Mouse (Mus musculus) forebrain, embryonic 14.5 days (tissue): Measurements from ENCODE around the gene 2210017I01Rik. TPM values are rescaled to one million over a fixed set of nuclear protein-coding genes. Genes with fewer than 3 reads are reported as not detected.

Experiments used
- ATAC-seq: fragments of 200-750 bp; cut with Nextera tagmentation; 2 replicates; pipeline ENCODE4 v1.8.0; 2017; ENCODE audit warnings: mild to moderate bottlenecking, moderate library complexity
- DNase-seq: peaks from one replicate; pipeline ENCODE4 v3.0.0-alpha.2; 2015; ENCODE audit warnings: low spot score
- H3K27ac ChIP-seq: fragments of 300-500 bp; sonication (generic); 2 replicates; pipeline ENCODE4 v1.5.1; 2014; ENCODE audit warnings: low read depth, mild to moderate bottlenecking, control low read depth, low read length, moderate library complexity
- H3K27me3 ChIP-seq: fragments of 300-500 bp; sonication (generic); replicated peaks from 2 replicates; pipeline ENCODE4 v1.6.1; 2014; ENCODE audit warnings: low read length, control low read depth, mixed read lengths; ENCODE audit not compliant: control insufficient read depth, insufficient read depth
- H3K36me3 ChIP-seq: fragments of 300-500 bp; sonication (generic); 2 replicates; pipeline ENCODE4 v1.6.1; 2014; ENCODE audit warnings: low read length, control low read depth; ENCODE audit not compliant: control insufficient read depth, insufficient read depth
- H3K4me1 ChIP-seq: fragments of 300-500 bp; sonication (generic); 2 replicates; pipeline ENCODE4 v1.6.1; 2014; ENCODE audit warnings: antibody characterized with exemption, low read length, control low read depth; ENCODE audit not compliant: control insufficient read depth, insufficient read depth
- H3K4me2 ChIP-seq: fragments of 300-500 bp; sonication (generic); 2 replicates; pipeline ENCODE4 v1.6.1; 2014; ENCODE audit warnings: mild to moderate bottlenecking, control low read depth, low read length
- H3K4me3 ChIP-seq: fragments of 300-500 bp; sonication (generic); 2 replicates; pipeline ENCODE4 v1.5.1; 2014; ENCODE audit warnings: low read depth, low read length, control low read depth
- H3K9ac ChIP-seq: fragments of 300-500 bp; sonication (generic); 2 replicates; pipeline ENCODE4 v1.6.1; 2014; ENCODE audit warnings: mild to moderate bottlenecking, low read length, control low read depth, moderate library complexity
- H3K9me3 ChIP-seq: fragments of 300-500 bp; sonication (generic); replicated peaks from 2 replicates; pipeline ENCODE4 v1.6.1; 2016; ENCODE audit warnings: low read length, control low read depth, mixed read lengths; ENCODE audit not compliant: control insufficient read depth
- WGBS: fragments of 180-500 bp; shearing (Covaris S2); extraction: QIAGEN DNeasy Blood & Tissue Kit; methylation state at CpG from one replicate; pipeline ENCODE4 v1.1.7; 2014; 5-methylcytosine and 5-hydroxymethylcytosine counted together
- polyA plus RNA-seq: library from polyadenylated mRNA; unstranded; fragments of >200 nt; fragmentation: Nextera tagmentation; extraction: Ambion mirVana; gene quantifications from 2 replicates; pipeline ENCODE4 v1.2.1, GENCODE M21; 2014

The 2210017I01Rik gene
- polyA plus RNA-seq, 1 experiment from 2014 or later, result not detected

DNA sequence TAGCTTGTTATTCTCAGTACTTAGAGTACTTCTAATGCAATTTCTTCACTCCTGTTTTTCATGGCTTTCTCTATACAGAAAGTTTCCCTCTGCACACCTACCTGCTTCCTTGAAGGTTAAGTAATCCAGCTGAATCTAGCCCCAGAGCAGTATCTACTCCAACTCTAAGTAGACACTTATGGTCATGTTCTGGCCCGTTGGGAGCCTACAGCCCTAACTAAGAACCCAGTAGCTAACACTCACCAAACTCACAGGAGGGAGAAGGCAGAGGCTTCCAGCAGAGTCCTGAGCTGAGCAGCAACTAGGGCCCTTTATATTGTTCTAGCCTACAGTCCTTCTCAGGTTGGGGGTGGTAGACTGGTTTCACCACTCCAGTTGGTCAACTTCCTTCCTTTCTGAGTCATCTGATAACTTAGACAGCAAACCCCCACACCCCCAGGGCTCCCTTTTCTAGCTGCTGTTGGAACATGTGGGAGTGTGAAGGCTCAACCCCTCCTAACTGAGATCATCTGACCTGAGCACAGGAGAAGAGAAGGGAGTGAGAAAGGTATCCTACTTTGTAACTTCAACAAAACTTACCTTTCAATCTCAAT lies 33.7 kb downstream of the 2210017I01Rik start, which contains the start of gene Ivl:
Ivl (minus strand) TSS at position 287 of the 593 bp plus-strand sequence.
- ATAC-seq, result no peak
- WGBS, result 80% methylated on average over 1 of the region's 1 CpGs

DNA sequence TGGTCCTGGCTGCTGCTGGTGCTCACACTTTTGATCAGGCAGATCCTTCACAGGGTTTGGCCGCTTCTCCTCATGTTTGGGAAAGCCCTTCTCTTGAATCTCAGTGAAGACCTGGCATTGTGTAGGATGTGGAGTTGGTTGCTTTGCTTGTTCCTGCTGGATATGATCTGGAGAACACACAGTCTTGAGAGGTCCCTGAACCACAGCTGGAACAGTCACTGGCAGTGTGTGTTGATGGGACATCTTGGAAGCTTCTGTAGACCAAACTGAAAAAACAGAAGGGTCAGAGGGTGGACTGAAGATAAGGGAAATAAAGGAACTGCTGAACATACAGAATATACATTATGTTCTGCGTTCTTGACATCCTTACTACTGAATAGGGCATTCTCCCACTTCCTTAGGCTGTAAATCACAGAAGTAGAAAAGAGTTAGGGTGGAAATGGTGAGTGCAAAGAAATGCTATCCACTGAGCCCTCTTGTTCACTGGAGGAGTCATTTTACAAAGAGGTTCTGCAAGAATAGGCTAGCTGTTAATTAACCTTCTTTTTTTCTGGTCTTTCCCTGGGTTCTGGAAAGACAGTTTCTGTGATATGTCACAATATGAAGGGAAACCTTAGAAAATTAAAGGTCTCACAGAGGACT lies 34.7 kb downstream of the 2210017I01Rik start:
- no peak overlapping the region for H3K9ac ChIP-seq
- DNase-seq, result no peak
- no peaks in the 10 kb centered on the region for H3K27me3 ChIP-seq
- H3K27ac ChIP-seq, result no peak overlapping the region
- H3K36me3 ChIP-seq, result no peaks in the 10 kb centered on the region
- ATAC-seq, result no peak
- WGBS, result 64% methylated on average over 2 of the region's 2 CpGs
- no peak overlapping the region for H3K4me3 ChIP-seq
- H3K9me3 ChIP-seq, result no peaks in the 10 kb centered on the region
- no peak overlapping the region for H3K4me2 ChIP-seq
- no peaks in the 10 kb centered on the region for H3K4me1 ChIP-seq

More for the DNA sequence above, 33.7 kb downstream of the 2210017I01Rik start, which contains the start of gene Ivl:
- Histone ChIP-seq H3K9ac (no peak within 1 kb of the TSS), H3K4me2 (no peak within 1 kb of the TSS), H3K4me3 (no peak within 1 kb of the TSS), H3K27ac (no peak within 1 kb of the TSS), H3K36me3 (no peaks in the 10 kb centered on the region), H3K4me1 (no peaks in the 10 kb centered on the region), H3K9me3 (no peaks in the 10 kb centered on the region), H3K27me3 (no peaks in the 10 kb centered on the region)
- no peak for DNase-seq

DNA sequence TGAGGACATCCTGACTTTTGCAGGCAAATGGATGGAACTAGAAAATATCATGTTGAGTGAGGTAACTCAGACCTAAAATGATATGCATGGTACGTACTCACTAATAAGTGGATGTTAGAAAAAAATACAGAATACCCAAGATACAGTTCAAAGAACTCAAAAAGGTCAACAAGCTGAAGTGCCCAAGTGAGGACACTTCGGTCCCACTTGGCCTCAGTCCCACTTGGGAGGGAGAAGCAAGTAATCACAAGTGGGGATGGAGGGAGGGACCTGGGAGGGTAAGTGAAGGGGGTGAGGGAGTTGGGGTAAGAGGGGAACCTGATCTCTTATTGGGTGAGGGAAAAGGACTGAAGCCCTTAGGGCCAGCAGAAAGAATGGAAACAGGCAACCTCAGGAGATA lies 38.5 kb downstream of the 2210017I01Rik start:
- Histone ChIP-seq H3K27me3 (no peaks in the 10 kb centered on the region), H3K36me3 (no peaks in the 10 kb centered on the region), H3K9me3 (no peaks in the 10 kb centered on the region), H3K4me2 (no peak overlapping the region), H3K9ac (no peak overlapping the region), H3K4me3 (no peak overlapping the region), H3K27ac (no peak overlapping the region), H3K4me1 (no peaks in the 10 kb centered on the region)
- WGBS, result 96% methylated on average over 2 of the region's 2 CpGs
- ATAC-seq, result no peak
- no peak for DNase-seq

DNA sequence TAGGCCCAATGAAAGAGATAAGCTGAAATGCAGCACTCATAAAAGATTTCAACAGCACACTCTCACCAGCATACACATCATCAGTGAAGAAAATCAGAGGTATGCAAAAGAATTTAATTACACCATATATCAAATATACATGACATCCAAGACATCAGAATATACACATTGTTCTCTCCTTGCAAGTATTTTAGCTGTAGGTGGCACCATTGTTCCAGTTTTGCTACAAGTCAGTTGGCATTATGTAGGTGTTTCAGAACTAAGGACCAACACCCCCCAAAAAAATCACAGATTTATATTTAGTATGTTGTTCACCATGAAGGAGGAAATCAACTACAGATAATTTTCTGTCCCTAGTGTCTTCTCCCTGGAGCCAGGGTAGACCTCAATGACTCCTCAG lies 41.9 kb downstream of the 2210017I01Rik start:
- no peaks in the 10 kb centered on the region for H3K4me1 ChIP-seq
- ATAC-seq, result no peak
- DNase-seq, result no peak

More for the DNA sequence above, 41.9 kb downstream of the 2210017I01Rik start:
- H3K27me3 ChIP-seq, result no peaks in the 10 kb centered on the region
- H3K36me3 ChIP-seq, result no peaks in the 10 kb centered on the region
- no peak overlapping the region for H3K4me3 ChIP-seq
- no peak overlapping the region for H3K27ac ChIP-seq
- H3K9me3 ChIP-seq, result no peaks in the 10 kb centered on the region
- no peak overlapping the region for H3K9ac ChIP-seq
- H3K4me2 ChIP-seq, result no peak overlapping the region

Other genes starting within 250 kb of the 2210017I01Rik start
- gene Sprr2f, start 242.3 kb downstream of the 2210017I01Rik start, polyA plus RNA-seq, result not detected in 2 replicates
- gene Sprr2h, start 221.8 kb downstream of the 2210017I01Rik start, polyA plus RNA-seq, result not detected in 2 replicates
- not detected in 2 replicates for gene Sprr2i, start 199.5 kb downstream of the 2210017I01Rik start, polyA plus RNA-seq
- not detected in 2 replicates for gene Sprr2j-ps, start 189.4 kb downstream of the 2210017I01Rik start, polyA plus RNA-seq
- gene Gm9774, start 178.1 kb downstream of the 2210017I01Rik start, polyA plus RNA-seq, result 4.3 and 6.3 TPM in 2 replicates
- not detected in 2 replicates for gene Sprr2k, start 174.9 kb downstream of the 2210017I01Rik start, polyA plus RNA-seq
- gene Sprr1b, start 168.7 kb downstream of the 2210017I01Rik start, polyA plus RNA-seq, result not detected in 2 replicates
- not detected in 2 replicates for gene Sprr3, start 148.8 kb downstream of the 2210017I01Rik start, polyA plus RNA-seq
- gene Sprr1a, start 121.6 kb downstream of the 2210017I01Rik start, polyA plus RNA-seq, result not detected in 2 replicates
- not detected in 2 replicates for gene Sprr4, start 107.0 kb downstream of the 2210017I01Rik start, polyA plus RNA-seq
- gene 2310046K23Rik, start 73.0 kb downstream of the 2210017I01Rik start, polyA plus RNA-seq, result not detected in 2 replicates
- gene Ivl, start 33.8 kb downstream of the 2210017I01Rik start, polyA plus RNA-seq, result not detected in 2 replicates
- not detected in 2 replicates for gene Smcp, start 18.5 kb downstream of the 2210017I01Rik start, polyA plus RNA-seq
- not detected in 2 replicates for gene Lce6a, start 14.2 kb upstream of the 2210017I01Rik start, polyA plus RNA-seq
- gene Lce1a1, start 40.8 kb upstream of the 2210017I01Rik start, polyA plus RNA-seq, result not detected in 2 replicates
- gene Lce1b, start 49.4 kb upstream of the 2210017I01Rik start, polyA plus RNA-seq, result not detected in 2 replicates
- not detected in 2 replicates for gene Lce1a2, start 62.8 kb upstream of the 2210017I01Rik start, polyA plus RNA-seq
- gene Lce1c, start 71.8 kb upstream of the 2210017I01Rik start, polyA plus RNA-seq, result not detected in 2 replicates
- not detected in 2 replicates for gene Lce1d, start 79.7 kb upstream of the 2210017I01Rik start, polyA plus RNA-seq
- not detected in 2 replicates for gene Lce1e, start 101.6 kb upstream of the 2210017I01Rik start, polyA plus RNA-seq
- not detected in 2 replicates for gene Lce1f, start 112.9 kb upstream of the 2210017I01Rik start, polyA plus RNA-seq
- gene Gm38119, start 131.6 kb upstream of the 2210017I01Rik start, polyA plus RNA-seq, result not detected in 2 replicates
- not detected in 2 replicates for gene Lce1g, start 144.8 kb upstream of the 2210017I01Rik start, polyA plus RNA-seq
- not detected in 2 replicates for gene Lce1h, start 157.6 kb upstream of the 2210017I01Rik start, polyA plus RNA-seq
- gene Lce1i, start 171.4 kb upstream of the 2210017I01Rik start, polyA plus RNA-seq, result not detected in 2 replicates
- not detected in 2 replicates for gene Lce1j, start 183.0 kb upstream of the 2210017I01Rik start, polyA plus RNA-seq
- not detected in 2 replicates for gene Lce1k, start 200.4 kb upstream of the 2210017I01Rik start, polyA plus RNA-seq
- gene Kprp, start 219.8 kb upstream of the 2210017I01Rik start, polyA plus RNA-seq, result not detected in 2 replicates
- not detected in 2 replicates for gene Lce1l, start 243.8 kb upstream of the 2210017I01Rik start, polyA plus RNA-seq